Mouse (Mus musculus): ENCODE data around the gene Slc37a3. TPM values are rescaled to one million over a fixed set of nuclear protein-coding genes. Genes with fewer than 3 reads are reported as not detected.

Slc37a3 gene
- polyA plus RNA-seq, 1 experiment from 2014 or later: 24.4 TPM

DNA sequence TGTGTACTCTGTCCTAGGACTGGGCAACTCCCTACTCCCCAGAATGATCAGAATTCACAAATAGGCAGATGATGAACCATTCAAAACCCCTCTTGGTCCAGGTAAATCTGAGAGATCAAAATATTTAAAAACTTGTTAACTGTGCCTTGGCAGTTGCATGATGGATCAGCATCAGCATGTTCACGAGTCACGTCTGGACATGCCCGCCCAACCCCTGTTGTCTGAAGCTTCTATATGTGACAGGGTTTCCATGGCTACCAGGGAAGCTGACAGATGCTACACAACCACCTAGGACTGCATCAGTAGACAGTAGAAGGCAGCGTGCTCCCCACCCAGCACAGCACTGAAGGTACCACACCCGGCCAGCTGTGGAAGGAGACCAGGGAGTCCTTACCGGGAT is 28.5 kb downstream of the Slc37a3 start:
- WGBS: 77% methylated on average over 6 of the region's 6 CpGs
- peaks cover 23% of the 10 kb centered on the region; the same call in 1 of the 2 replicates for H3K36me3 ChIP-seq (ENCODE audit: insufficient read depth, low read length)

DNA sequence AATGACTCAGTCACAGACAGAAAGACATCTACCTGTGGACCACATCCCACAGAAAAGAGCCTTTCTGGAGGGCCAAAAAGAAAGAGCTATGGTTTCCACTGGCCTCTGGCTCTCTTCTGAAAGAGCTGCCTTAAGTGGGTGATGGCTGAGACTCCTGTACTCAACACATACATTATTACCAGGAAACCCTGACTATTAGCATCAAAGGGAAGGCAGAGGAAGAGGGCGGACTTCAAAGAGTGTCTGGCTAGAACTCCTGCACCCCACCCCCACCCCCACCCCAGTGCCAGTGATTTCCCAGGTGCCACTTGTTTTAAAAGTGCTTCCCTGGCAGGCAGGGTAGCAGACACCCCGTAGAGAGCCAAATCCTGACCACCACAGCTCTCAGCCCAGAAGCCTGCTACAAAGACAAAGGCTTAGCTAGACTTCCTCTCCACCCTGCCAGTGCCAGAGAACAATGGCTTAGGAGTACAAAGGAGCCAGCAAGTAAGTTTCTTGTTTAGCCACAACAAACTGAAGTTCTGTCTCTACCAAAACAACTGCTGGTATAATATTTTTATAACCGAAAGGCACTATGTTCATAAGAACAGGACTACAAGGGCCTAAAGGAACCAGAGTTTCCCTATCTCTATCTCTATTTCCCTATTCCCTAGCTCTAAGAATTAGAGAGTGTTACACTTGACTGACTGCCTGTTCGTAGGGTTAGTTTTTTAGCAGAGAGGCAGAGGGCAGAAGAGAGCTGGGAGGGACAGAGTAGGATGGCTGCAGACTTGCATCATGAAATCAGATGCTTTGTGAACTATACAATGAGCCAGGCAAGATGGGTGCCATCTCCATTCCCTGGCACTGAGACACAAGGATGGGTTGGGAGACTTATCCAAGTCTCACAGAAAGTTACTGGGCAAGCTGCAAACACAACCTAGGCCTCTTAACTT is 29.3 kb downstream of the Slc37a3 start:
- H3K4me1 ChIP-seq (ENCODE audit: insufficient read depth, low read depth, low read length): no peaks in the 10 kb centered on the region
- no peak overlapping the region for H3K4me3 ChIP-seq (ENCODE audit: low read depth, low read length)
- H3K9ac ChIP-seq (replicated peaks; ENCODE audit: low read depth): no peak overlapping the region
- H3K27ac ChIP-seq (ENCODE audit: low read length): peak overlapping the region; percentile 59; the same call in 1 of the 2 replicates
- no peaks in the 10 kb centered on the region for H3K9me3 ChIP-seq (ENCODE audit: low read length)
- H3K4me2 ChIP-seq (replicated peaks; ENCODE audit: low read depth, low read length): no peak overlapping the region
- WGBS: 46% methylated on average over 4 of the region's 4 CpGs
- TF ChIP-seq CTCF (IDR thresholded peaks at IDR 0.05) (peak; percentile 51), EP300 (IDR thresholded peaks at IDR 0.05) (no peak)
- H3K27me3 ChIP-seq (replicated peaks; ENCODE audit: insufficient read depth, low read length): no peaks in the 10 kb centered on the region
- DNase-seq (ENCODE audit: low spot score) (peak; percentile 46), ATAC-seq (peak; percentile 27; the same call in 1 of the 2 replicates)
- peaks cover 23% of the 10 kb centered on the region; the same call in 1 of the 2 replicates for H3K36me3 ChIP-seq (ENCODE audit: insufficient read depth, low read length)

More for the DNA sequence above, 28.5 kb downstream of the Slc37a3 start:
- no peak overlapping the region for H3K27ac ChIP-seq (ENCODE audit: low read length)
- no peak overlapping the region for H3K9ac ChIP-seq (replicated peaks; ENCODE audit: low read depth)
- no peak overlapping the region for H3K4me3 ChIP-seq (ENCODE audit: low read depth, low read length)
- H3K4me2 ChIP-seq (replicated peaks; ENCODE audit: low read depth, low read length): no peak overlapping the region
- TF ChIP-seq EP300 (IDR thresholded peaks at IDR 0.05): no peak
- TF ChIP-seq CTCF (IDR thresholded peaks at IDR 0.05): no peak
- ATAC-seq (no peak), DNase-seq (ENCODE audit: low spot score) (no peak)
- no peaks in the 10 kb centered on the region for H3K4me1 ChIP-seq (ENCODE audit: insufficient read depth, low read depth, low read length)
- no peaks in the 10 kb centered on the region for H3K27me3 ChIP-seq (replicated peaks; ENCODE audit: insufficient read depth, low read length)
- no peaks in the 10 kb centered on the region for H3K9me3 ChIP-seq (ENCODE audit: low read length)

- no peak overlapping the region for H3K4me3 ChIP-seq (ENCODE audit: low read depth, low read length)
- no peak overlapping the region; the same call in 1 of the 2 replicates for H3K27ac ChIP-seq (ENCODE audit: low read length)
- H3K4me2 ChIP-seq (replicated peaks; ENCODE audit: low read depth, low read length): no peak overlapping the region
- H3K36me3 ChIP-seq (ENCODE audit: insufficient read depth, low read length): peaks cover 23% of the 10 kb centered on the region; the same call in 1 of the 2 replicates
- WGBS: 36% methylated on average over 15 of the region's 15 CpGs
- H3K4me1 ChIP-seq (ENCODE audit: insufficient read depth, low read depth, low read length): no peaks in the 10 kb centered on the region
- H3K9me3 ChIP-seq (ENCODE audit: low read length): no peaks in the 10 kb centered on the region
- peak; percentile 87 for DNase-seq (ENCODE audit: low spot score)
- TF ChIP-seq EP300 (IDR thresholded peaks at IDR 0.05) (peak; percentile 89), CTCF (IDR thresholded peaks at IDR 0.05) (no peak)
- H3K27me3 ChIP-seq (replicated peaks; ENCODE audit: insufficient read depth, low read length): no peaks in the 10 kb centered on the region
- ATAC-seq: peak; percentile 84
- H3K9ac ChIP-seq (replicated peaks; ENCODE audit: low read depth): no peak overlapping the region
Observed at GRCm38 (mm10) chr6:39346991-39347501, 30.4 kb downstream of the Slc37a3 start.

DNA sequence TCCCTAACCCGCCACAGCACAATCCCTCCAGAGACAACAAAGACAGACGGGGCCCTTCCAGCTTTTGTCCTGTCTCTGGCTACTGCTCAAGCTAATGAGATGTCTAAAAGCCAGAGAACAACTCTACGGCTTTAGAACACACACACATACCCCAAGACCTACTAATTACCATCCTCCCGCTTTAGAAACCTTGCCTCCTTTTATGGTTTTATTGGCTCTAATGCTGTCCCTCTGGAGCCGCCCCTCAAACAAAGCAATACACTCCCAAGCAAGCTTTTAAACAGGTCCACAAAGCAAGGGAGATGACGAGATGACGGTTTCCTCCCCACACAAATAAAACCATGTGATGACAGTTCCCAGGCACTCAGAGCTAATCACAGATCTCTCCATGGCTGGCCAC is 32.0 kb downstream of the Slc37a3 start:
- no peak overlapping the region for H3K9ac ChIP-seq (replicated peaks; ENCODE audit: low read depth)
- DNase-seq (ENCODE audit: low spot score): no peak
- TF ChIP-seq EP300 (IDR thresholded peaks at IDR 0.05) (no peak), CTCF (IDR thresholded peaks at IDR 0.05) (no peak)
- no peak for ATAC-seq
- no peak overlapping the region for H3K4me3 ChIP-seq (ENCODE audit: low read depth, low read length)
- H3K27me3 ChIP-seq (replicated peaks; ENCODE audit: insufficient read depth, low read length): no peaks in the 10 kb centered on the region
- 90% methylated on average over 7 of the region's 7 CpGs for WGBS
- 0 out of 2 replicates have a peak, but pooled peaks cover 17% of the 10 kb centered on the region for H3K36me3 ChIP-seq (ENCODE audit: insufficient read depth, low read length)
- H3K4me2 ChIP-seq (replicated peaks; ENCODE audit: low read depth, low read length): no peak overlapping the region
- no peaks in the 10 kb centered on the region for H3K4me1 ChIP-seq (ENCODE audit: insufficient read depth, low read depth, low read length)
- H3K27ac ChIP-seq (ENCODE audit: low read length): no peak overlapping the region
- no peaks in the 10 kb centered on the region for H3K9me3 ChIP-seq (ENCODE audit: low read length)

DNA sequence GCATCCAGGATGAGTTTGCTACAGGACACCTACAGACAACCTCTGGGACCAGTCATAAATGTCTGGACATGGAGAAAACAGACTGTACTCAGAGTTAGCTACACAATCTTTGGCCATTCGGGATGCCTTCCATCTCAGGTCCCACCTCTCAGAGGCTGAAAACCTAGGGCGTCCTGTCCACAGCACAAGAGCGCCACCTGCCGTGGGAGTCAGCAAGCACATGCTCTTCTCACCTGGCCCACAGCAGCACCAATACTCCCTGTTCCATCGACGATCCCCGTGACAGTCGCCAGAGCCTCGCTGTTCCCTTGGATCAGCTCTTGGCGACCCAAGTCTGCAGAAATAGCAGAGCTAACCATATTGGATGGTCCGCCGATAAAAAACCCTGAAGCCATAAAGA is 33.5 kb downstream of the Slc37a3 start:
- H3K4me3 ChIP-seq (ENCODE audit: low read depth, low read length): no peak overlapping the region
- no peaks in the 10 kb centered on the region for H3K27me3 ChIP-seq (replicated peaks; ENCODE audit: insufficient read depth, low read length)
- peak; percentile 68 for ATAC-seq
- no peak overlapping the region for H3K4me2 ChIP-seq (replicated peaks; ENCODE audit: low read depth, low read length)
- H3K27ac ChIP-seq (ENCODE audit: low read length): no peak overlapping the region
- TF ChIP-seq CTCF (IDR thresholded peaks at IDR 0.05): peak; percentile 98
- TF ChIP-seq EP300 (IDR thresholded peaks at IDR 0.05): no peak
- H3K9me3 ChIP-seq (ENCODE audit: low read length): no peaks in the 10 kb centered on the region
- H3K9ac ChIP-seq (replicated peaks; ENCODE audit: low read depth): no peak overlapping the region
- H3K4me1 ChIP-seq (ENCODE audit: insufficient read depth, low read depth, low read length): no peaks in the 10 kb centered on the region
- DNase-seq (ENCODE audit: low spot score): peak; percentile 89
- WGBS: 18% methylated on average over 12 of the region's 12 CpGs
- H3K36me3 ChIP-seq (ENCODE audit: insufficient read depth, low read length): 0 out of 2 replicates have a peak, but pooled peaks cover 8% of the 10 kb centered on the region

GRCm38 (mm10) chr6:39341798-39342197 is 35.7 kb downstream of the Slc37a3 start:
- 63% methylated on average over 2 of the region's 2 CpGs for WGBS

More at GRCm38 (mm10) chr6:39341798-39342197, 35.7 kb downstream of the Slc37a3 start:
- no peak for ATAC-seq
- no peak overlapping the region for H3K4me2 ChIP-seq (replicated peaks; ENCODE audit: low read depth, low read length)
- H3K36me3 ChIP-seq (ENCODE audit: insufficient read depth, low read length): peaks cover 21% of the 10 kb centered on the region
- no peak overlapping the region for H3K27ac ChIP-seq (ENCODE audit: low read length)
- H3K4me3 ChIP-seq (ENCODE audit: low read depth, low read length): no peak overlapping the region
- H3K4me1 ChIP-seq (ENCODE audit: insufficient read depth, low read depth, low read length): no peaks in the 10 kb centered on the region
- no peak overlapping the region for H3K9ac ChIP-seq (replicated peaks; ENCODE audit: low read depth)
- no peaks in the 10 kb centered on the region for H3K27me3 ChIP-seq (replicated peaks; ENCODE audit: insufficient read depth, low read length)
- DNase-seq (ENCODE audit: low spot score): no peak
- no peaks in the 10 kb centered on the region for H3K9me3 ChIP-seq (ENCODE audit: low read length)
- TF ChIP-seq EP300 (IDR thresholded peaks at IDR 0.05): no peak
- no peak for TF ChIP-seq CTCF (IDR thresholded peaks at IDR 0.05)

Measured in lung, postnatal 0 days (tissue).